Mouse (Mus musculus): ENCODE measurements around the gene Proser3.
A peak's percentile ranks its signal among the peaks of the same experiment; 100 is the strongest.

Proser3 gene

GRCm38 (mm10) chr7:30552102-30553020 lies at the start of gene Proser3, which contains the start of gene Hspb6:
TSS of gene Proser3 (minus strand) at chr7:30552299.
TSS of gene Hspb6 (plus strand) at chr7:30552178.
- peak; percentile 93 for DNase-seq (ENCODE audit: extremely low read depth, insufficient read length, low spot score)

- DNase-seq (ENCODE audit: extremely low read depth, insufficient read length, low spot score) = no peak
These were observed 48.6 kb upstream of the Proser3 start for GRCm38 (mm10) chr7:30600651-30601050.

DNA sequence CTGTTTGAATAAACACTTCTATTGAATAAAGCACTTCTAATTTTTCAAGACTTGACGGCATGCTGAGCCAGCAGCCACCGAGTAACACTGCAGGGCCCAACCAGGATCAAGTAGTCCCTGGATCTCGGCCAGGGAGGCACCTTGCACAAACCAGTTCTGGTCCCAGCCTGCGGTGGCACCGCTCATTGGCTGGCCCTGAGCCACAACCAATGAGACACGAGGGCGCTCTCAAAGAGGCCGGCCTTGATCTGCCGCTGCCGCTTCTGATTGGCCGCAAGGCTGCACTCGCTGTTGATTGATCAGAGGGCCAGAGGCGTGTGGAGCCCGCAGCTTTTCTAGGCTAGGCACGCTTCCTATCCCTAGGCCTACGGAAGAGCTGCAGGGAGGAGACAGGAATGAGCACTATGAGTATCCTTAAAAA lies 47.8 kb upstream of the Proser3 start:
- no peak for DNase-seq (ENCODE audit: extremely low read depth, insufficient read length, low spot score)

DNA sequence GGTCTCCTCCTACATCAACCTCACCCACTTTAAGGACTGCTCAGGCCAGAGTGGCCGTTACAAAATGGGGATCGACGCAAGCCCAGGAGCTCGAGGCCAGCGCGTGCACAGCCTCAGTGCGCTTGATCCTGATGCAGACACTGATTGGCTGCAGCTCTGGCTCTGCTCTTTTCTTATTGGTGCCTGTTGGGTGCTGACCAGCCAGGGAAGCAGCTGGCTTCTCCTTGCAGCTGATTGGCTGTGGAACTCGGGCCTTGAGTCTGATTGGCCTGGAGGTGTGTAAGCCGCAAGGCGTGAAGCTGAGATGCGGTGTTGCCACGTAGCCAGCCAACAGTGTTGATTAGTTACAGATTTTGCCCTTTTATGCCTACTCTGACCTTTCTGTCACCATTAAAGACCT lies 46.7 kb upstream of the Proser3 start, which contains the start of gene Zbtb32:
Zbtb32 (minus strand) TSS at position 124 of the 400 bp plus-strand sequence.
- DNase-seq (ENCODE audit: extremely low read depth, insufficient read length, low spot score) = no peak

GRCm38 (mm10) chr7:30596811-30597210 lies 44.7 kb upstream of the Proser3 start:
- DNase-seq (ENCODE audit: extremely low read depth, insufficient read length, low spot score) = no peak

- no peak for DNase-seq (ENCODE audit: extremely low read depth, insufficient read length, low spot score)
These were observed 44.0 kb upstream of the Proser3 start for GRCm38 (mm10) chr7:30596093-30596492.

DNA sequence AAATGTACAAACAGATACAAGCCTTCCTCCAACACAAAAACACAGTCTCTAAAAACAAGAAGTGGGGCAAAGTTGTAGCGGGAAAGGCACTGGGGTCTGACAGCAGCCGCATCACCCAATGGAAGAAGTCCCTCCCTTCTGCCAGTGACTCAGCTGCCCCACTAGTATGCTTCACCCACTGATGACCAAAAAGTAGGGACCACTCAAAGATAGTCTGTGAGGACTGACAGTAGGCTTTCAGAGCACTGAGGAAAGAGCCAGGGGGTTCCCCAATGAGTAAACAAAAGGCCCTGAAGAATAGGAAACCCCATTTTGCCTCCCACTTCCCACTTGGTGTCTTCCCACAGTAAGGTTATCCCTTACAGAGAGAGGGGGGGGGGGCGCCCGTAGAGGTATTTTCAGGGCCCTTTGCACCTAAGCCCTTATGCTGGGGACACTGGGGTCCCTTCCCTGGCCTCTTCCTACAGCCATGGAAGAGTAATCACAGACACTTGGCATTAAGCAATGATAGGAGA lies 42.5 kb upstream of the Proser3 start:
- no peak for DNase-seq (ENCODE audit: extremely low read depth, insufficient read length, low spot score)

DNA sequence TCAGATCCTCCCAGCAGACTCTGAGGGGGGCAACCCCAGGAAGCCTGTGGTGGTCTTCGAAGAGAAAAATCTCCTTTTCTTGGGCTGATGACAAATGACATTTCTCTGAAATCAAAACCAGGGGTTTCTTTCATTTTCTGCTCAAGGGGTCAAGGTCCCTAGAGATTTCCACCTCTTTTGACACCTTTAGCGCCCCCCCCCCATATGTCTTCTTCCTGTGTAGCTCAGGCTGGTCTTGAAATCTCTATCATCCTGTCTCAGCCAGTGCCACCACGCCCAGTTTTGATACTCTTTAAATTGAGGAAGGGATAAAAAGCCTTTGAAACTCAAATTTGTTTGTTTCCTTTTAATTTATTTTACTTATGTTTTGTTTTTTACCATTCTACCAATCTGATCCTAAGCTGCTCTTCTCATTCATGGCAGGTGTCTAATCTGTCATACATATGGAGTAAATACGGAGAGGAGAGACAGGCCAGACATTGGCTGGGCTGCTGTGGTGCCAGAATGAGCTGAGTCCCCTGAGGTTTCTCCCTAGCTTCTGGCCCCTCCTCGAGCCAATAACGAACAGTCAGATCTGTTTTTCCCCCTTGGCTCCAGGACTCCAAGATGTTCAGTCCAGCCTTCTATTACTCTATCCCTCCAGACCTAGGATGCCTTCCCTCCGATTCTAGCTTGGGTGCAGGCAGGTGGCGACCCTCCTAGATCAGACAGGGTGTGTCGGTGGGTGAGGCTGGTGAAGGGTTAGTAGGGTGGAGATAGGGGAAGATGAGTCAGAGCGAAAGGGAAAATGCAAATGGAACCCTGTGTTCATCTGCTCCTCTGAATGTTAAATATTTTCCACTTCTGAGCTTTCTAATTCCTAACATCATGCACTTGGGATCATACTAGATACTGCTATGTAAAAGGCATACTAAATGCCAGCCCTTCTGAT lies 41.7 kb upstream of the Proser3 start:
- no peak for DNase-seq (ENCODE audit: extremely low read depth, insufficient read length, low spot score)

DNA sequence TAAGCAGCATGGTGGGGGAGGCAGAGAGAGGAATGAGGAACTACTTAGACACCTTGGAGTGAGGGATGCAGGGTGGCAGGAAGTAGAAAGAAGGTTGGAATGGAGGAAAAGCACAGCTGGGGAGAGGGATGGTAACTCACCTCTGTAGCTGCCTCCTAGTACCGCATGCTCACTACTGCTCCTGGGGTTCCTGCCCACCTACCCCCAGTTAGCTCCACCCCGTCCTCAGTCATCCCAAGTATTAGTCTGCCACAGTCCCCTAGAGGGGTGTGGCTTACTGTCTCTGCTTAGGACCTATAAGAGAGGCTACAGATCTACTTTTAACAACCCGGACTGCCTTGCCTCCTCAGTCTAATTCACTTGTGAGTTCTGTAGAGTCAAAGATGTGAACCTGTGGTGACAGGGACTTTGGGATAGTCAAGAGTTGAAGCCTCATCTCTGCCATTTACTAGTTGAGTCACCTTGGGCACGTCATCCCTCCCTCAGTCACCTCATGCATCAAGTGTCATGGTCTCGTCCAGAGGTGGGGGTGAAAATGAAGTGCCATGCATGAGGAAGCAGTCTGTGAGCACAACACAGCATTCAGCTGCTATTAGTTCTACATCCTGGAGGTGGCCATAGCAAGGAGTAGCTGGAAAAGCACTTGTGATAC lies 40.8 kb upstream of the Proser3 start:
- no peak for DNase-seq (ENCODE audit: extremely low read depth, insufficient read length, low spot score)

DNA sequence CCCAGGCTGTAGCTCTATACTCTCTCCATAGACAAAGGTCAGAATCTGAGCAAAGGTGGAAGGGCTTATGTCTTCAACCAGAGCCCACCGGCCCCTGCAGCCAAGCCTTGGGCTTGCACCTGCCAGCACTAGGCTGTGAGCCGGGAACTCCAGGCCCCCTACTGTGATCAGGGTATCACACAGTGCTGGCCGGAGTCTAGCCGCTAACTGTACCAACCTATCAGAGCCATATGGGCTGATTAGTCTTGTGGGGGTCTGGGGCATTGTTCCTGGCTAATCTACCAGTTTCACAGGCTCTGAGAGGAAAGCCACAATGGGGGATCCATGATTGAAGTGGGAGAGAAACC lies 39.5 kb upstream of the Proser3 start:
- no peak for DNase-seq (ENCODE audit: extremely low read depth, insufficient read length, low spot score)

- DNase-seq (ENCODE audit: extremely low read depth, insufficient read length, low spot score) = no peak
These were observed 39.0 kb upstream of the Proser3 start for GRCm38 (mm10) chr7:30590927-30591604.

GRCm38 (mm10) chr7:30589435-30590301 lies 37.6 kb upstream of the Proser3 start:
- DNase-seq (ENCODE audit: extremely low read depth, insufficient read length, low spot score) = peak; percentile 48

- DNase-seq (ENCODE audit: extremely low read depth, insufficient read length, low spot score) = peak; percentile 98
These were observed 36.8 kb upstream of the Proser3 start, which contains the start of gene Kmt2b for GRCm38 (mm10) chr7:30588676-30589434. TSS of gene Kmt2b (minus strand) at chr7:30588726.

DNA sequence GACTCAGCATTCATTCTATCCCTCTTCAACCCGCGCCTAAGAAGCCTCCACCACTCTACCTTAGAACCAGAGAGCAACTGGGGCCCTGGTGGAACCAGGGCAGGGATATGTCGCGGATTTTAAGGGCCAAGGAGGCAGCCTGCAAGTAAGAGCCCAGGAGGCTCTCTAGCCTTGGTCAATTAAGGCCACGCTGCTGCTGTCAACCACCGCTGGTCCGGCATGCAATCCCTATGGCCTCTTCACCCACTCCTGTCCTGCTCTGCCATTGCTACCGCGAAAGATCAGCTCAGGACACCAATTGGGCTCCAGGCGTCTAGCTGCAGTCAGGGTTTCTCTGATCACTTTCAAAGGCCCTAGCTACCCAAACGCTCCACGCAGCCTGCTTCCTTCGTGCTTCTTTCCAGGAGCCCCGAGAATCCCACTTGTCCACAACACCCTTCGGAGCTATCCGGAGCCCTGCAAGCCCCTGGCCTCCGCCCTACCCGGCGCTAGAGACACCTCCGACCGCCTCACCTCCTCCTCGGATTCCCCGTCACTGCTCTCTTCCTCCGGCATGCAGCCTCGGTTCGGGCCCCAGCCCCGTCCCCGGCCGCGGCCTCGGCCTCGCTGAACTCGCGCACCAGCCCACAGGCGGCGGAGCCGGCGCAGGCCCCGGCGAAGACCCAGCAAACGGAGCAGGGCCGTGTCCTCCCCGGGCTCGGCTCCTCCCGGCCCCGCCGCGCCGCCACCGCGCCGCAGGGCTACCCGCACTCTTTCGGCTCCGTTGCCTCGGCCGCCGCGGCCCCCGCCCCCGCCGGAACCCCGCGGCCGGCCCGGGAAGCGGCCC lies 36.0 kb upstream of the Proser3 start:
- peak; percentile 52 for DNase-seq (ENCODE audit: extremely low read depth, insufficient read length, low spot score)

GRCm38 (mm10) chr7:30586455-30587020 lies 34.4 kb upstream of the Proser3 start:
- no peak for DNase-seq (ENCODE audit: extremely low read depth, insufficient read length, low spot score)

- no peak for DNase-seq (ENCODE audit: extremely low read depth, insufficient read length, low spot score)
These were observed 33.1 kb upstream of the Proser3 start for GRCm38 (mm10) chr7:30585170-30585569.

GRCm38 (mm10) chr7:30584339-30584738 lies 32.2 kb upstream of the Proser3 start:
- no peak for DNase-seq (ENCODE audit: extremely low read depth, insufficient read length, low spot score)
